Mouse (Mus musculus) kidney, embryonic 16.5 days (tissue): ENCODE data around the gene Plcb2. TPM values are rescaled to one million over a fixed set of nuclear protein-coding genes. Genes with fewer than 3 reads are reported as not detected.

ENCODE experiments used
- ATAC-seq: fragments of 200-750 bp; cut with Nextera tagmentation; 2 replicates; pipeline ENCODE4 v1.8.0; 2017; ENCODE audit warnings: moderate TSS enrichment; ENCODE audit not compliant: low FRiP score, low TSS enrichment
- H3K27ac ChIP-seq: fragments of 300-500 bp; sonication (generic); 2 replicates; pipeline ENCODE4 v1.5.1; 2014; ENCODE audit warnings: low read length
- H3K27me3 ChIP-seq: fragments of 300-500 bp; sonication (generic); 2 replicates; pipeline ENCODE4 v1.6.1; 2014; ENCODE audit warnings: low read length, control low read depth, mixed read lengths; ENCODE audit not compliant: insufficient read depth
- H3K36me3 ChIP-seq: fragments of 300-500 bp; sonication (generic); 2 replicates; pipeline ENCODE4 v1.6.1; 2014; ENCODE audit warnings: low read length, control low read depth, mixed read lengths; ENCODE audit not compliant: insufficient read depth
- H3K4me1 ChIP-seq: fragments of 300-500 bp; sonication (generic); 2 replicates; pipeline ENCODE4 v1.6.1; 2014; ENCODE audit warnings: low read length, control low read depth, mixed read lengths; ENCODE audit not compliant: insufficient read depth
- H3K4me2 ChIP-seq: fragments of 300-500 bp; sonication (generic); replicated peaks from 2 replicates; pipeline ENCODE4 v1.6.1; 2014; ENCODE audit warnings: low read depth, low read length
- H3K4me3 ChIP-seq: fragments of 300-500 bp; sonication (generic); 2 replicates; pipeline ENCODE4 v1.5.1; 2014; ENCODE audit warnings: mild to moderate bottlenecking, low read length
- H3K9ac ChIP-seq: fragments of 300-500 bp; sonication (generic); replicated peaks from 2 replicates; pipeline ENCODE4 v1.6.1; 2014; ENCODE audit warnings: low read length
- H3K9me3 ChIP-seq: fragments of 300-500 bp; sonication (generic); 2 replicates; pipeline ENCODE4 v1.6.1; 2016; ENCODE audit warnings: low read length, control low read depth
- WGBS: fragments of 180-500 bp; shearing (Covaris S2); extraction: QIAGEN DNeasy Blood & Tissue Kit; methylation state at CpG from one replicate; pipeline ENCODE4 v1.1.7; 2014; 5-methylcytosine and 5-hydroxymethylcytosine counted together
- polyA plus RNA-seq: library from polyadenylated mRNA; unstranded; fragments of >200 nt; fragmentation: Nextera tagmentation; extraction: Ambion mirVana; gene quantifications from 2 replicates; pipeline ENCODE4 v1.2.1, GENCODE M21; 2015

The Plcb2 gene
- polyA plus RNA-seq = 1.4 and 1.7 TPM in 2 replicates

- Histone ChIP-seq H3K27ac (peak within 1 kb of the TSS; percentile 74), H3K36me3 (no peaks in the 10 kb centered on the region), H3K4me2 (peak within 1 kb of the TSS; percentile 32), H3K9me3 (no peaks in the 10 kb centered on the region), H3K4me1 (peaks cover 25% of the 10 kb centered on the region), H3K27me3 (peaks cover 8% of the 10 kb centered on the region), H3K9ac (peak within 1 kb of the TSS; percentile 39; the same call in 1 of the 2 replicates), H3K4me3 (peak within 1 kb of the TSS; percentile 11; the same call in 1 of the 2 replicates)
- WGBS = 9% methylated on average over 7 of the region's 7 CpGs
- ATAC-seq = peak; percentile 86
Observed at GRCm38 (mm10) chr2:118728337-118728736, at the start of gene Plcb2. Gene Plcb2, minus strand, starts transcription at chr2:118728438.

GRCm38 (mm10) chr2:118776295-118776694, 48.1 kb upstream of the Plcb2 start:
- ATAC-seq = no peak
- H3K36me3 ChIP-seq = no peaks in the 10 kb centered on the region
- WGBS = 81% methylated on average over 2 of the region's 2 CpGs
- no peak overlapping the region for H3K9ac ChIP-seq
- no peaks in the 10 kb centered on the region for H3K9me3 ChIP-seq
- H3K4me3 ChIP-seq = no peak overlapping the region
- no peak overlapping the region for H3K4me2 ChIP-seq
- peaks cover 4% of the 10 kb centered on the region for H3K4me1 ChIP-seq
- no peak overlapping the region for H3K27ac ChIP-seq
- peaks cover 10% of the 10 kb centered on the region; the same call in 1 of the 2 replicates for H3K27me3 ChIP-seq

GRCm38 (mm10) chr2:118775846-118776245, 47.6 kb upstream of the Plcb2 start:
- WGBS = 85% methylated on average over 3 of the region's 4 CpGs
- H3K27ac ChIP-seq = no peak overlapping the region
- H3K4me3 ChIP-seq = no peak overlapping the region
- H3K36me3 ChIP-seq = no peaks in the 10 kb centered on the region
- H3K27me3 ChIP-seq = 0 out of 2 replicates have a peak, but pooled peaks cover 5% of the 10 kb centered on the region
- H3K9me3 ChIP-seq = no peaks in the 10 kb centered on the region
- H3K9ac ChIP-seq = no peak overlapping the region
- peaks cover 4% of the 10 kb centered on the region for H3K4me1 ChIP-seq
- no peak overlapping the region for H3K4me2 ChIP-seq
- ATAC-seq = no peak

GRCm38 (mm10) chr2:118775396-118775795, 47.2 kb upstream of the Plcb2 start:
- Histone ChIP-seq H3K27me3 (0 out of 2 replicates have a peak, but pooled peaks cover 4% of the 10 kb centered on the region), H3K9ac (no peak overlapping the region), H3K4me3 (no peak overlapping the region), H3K4me1 (peaks cover 4% of the 10 kb centered on the region), H3K36me3 (no peaks in the 10 kb centered on the region), H3K4me2 (no peak overlapping the region), H3K9me3 (no peaks in the 10 kb centered on the region), H3K27ac (no peak overlapping the region)
- WGBS = 50% methylated on average over 1 of the region's 1 CpGs
- ATAC-seq = no peak

GRCm38 (mm10) chr2:118774536-118774935, 46.3 kb upstream of the Plcb2 start:
- H3K36me3 ChIP-seq = no peaks in the 10 kb centered on the region
- no peak for ATAC-seq
- no peaks in the 10 kb centered on the region for H3K27me3 ChIP-seq
- WGBS = 83% methylated on average over 2 of the region's 2 CpGs
- H3K9ac ChIP-seq = no peak overlapping the region
- H3K4me2 ChIP-seq = no peak overlapping the region
- H3K9me3 ChIP-seq = no peaks in the 10 kb centered on the region; the same call in 1 of the 2 replicates
- no peak overlapping the region for H3K4me3 ChIP-seq
- H3K27ac ChIP-seq = no peak overlapping the region
- peaks cover 4% of the 10 kb centered on the region for H3K4me1 ChIP-seq

- ATAC-seq = peak; percentile 39; the same call in 1 of the 2 replicates
- WGBS = 71% methylated on average over 6 of the region's 6 CpGs
Observed at GRCm38 (mm10) chr2:118772158-118772874, 44.1 kb upstream of the Plcb2 start, which contains the start of gene Phgr1. Gene Phgr1, plus strand, starts transcription at chr2:118772769.

GRCm38 (mm10) chr2:118766041-118767033, 38.1 kb upstream of the Plcb2 start:
- Histone ChIP-seq H3K27ac (no peak overlapping the region), H3K36me3 (no peaks in the 10 kb centered on the region), H3K4me3 (no peak overlapping the region), H3K9ac (no peak overlapping the region), H3K4me1 (peaks cover 27% of the 10 kb centered on the region), H3K27me3 (no peaks in the 10 kb centered on the region), H3K9me3 (no peaks in the 10 kb centered on the region; the same call in 1 of the 2 replicates), H3K4me2 (no peak overlapping the region)
- ATAC-seq = no peak
- 73% methylated on average over 10 of the region's 10 CpGs for WGBS

More at GRCm38 (mm10) chr2:118772158-118772874, 44.1 kb upstream of the Plcb2 start, which contains the start of gene Phgr1:
- Histone ChIP-seq H3K9ac (no peak within 1 kb of the TSS), H3K4me1 (no peaks in the 10 kb centered on the region), H3K9me3 (no peaks in the 10 kb centered on the region; the same call in 1 of the 2 replicates), H3K4me3 (no peak within 1 kb of the TSS), H3K4me2 (no peak within 1 kb of the TSS), H3K27me3 (no peaks in the 10 kb centered on the region), H3K27ac (no peak within 1 kb of the TSS), H3K36me3 (no peaks in the 10 kb centered on the region)

GRCm38 (mm10) chr2:118764875-118765274, 36.6 kb upstream of the Plcb2 start:
- Histone ChIP-seq H3K27ac (no peak overlapping the region), H3K4me2 (no peak overlapping the region), H3K9ac (no peak overlapping the region), H3K9me3 (no peaks in the 10 kb centered on the region; the same call in 1 of the 2 replicates), H3K4me1 (peaks cover 32% of the 10 kb centered on the region), H3K36me3 (no peaks in the 10 kb centered on the region), H3K4me3 (no peak overlapping the region), H3K27me3 (no peaks in the 10 kb centered on the region)
- WGBS = 73% methylated on average over 5 of the region's 5 CpGs
- no peak for ATAC-seq

- no peak overlapping the region for H3K27ac ChIP-seq
Observed at GRCm38 (mm10) chr2:118764094-118764831, 36.0 kb upstream of the Plcb2 start.

More at GRCm38 (mm10) chr2:118764094-118764831, 36.0 kb upstream of the Plcb2 start:
- no peak overlapping the region for H3K4me2 ChIP-seq
- no peaks in the 10 kb centered on the region for H3K27me3 ChIP-seq
- H3K9me3 ChIP-seq = no peaks in the 10 kb centered on the region
- no peaks in the 10 kb centered on the region for H3K36me3 ChIP-seq
- peaks cover 32% of the 10 kb centered on the region for H3K4me1 ChIP-seq
- no peak overlapping the region for H3K9ac ChIP-seq
- 22% methylated on average over 11 of the region's 11 CpGs for WGBS
- H3K4me3 ChIP-seq = no peak overlapping the region
- ATAC-seq = no peak
